Mouse (Mus musculus) spleen, adult 12 weeks (tissue): ENCODE measurements around the gene Atg14.
"Not testable (repeated sequence)": the region's sequence is repeated elsewhere in the genome, so short reads cannot be mapped to it uniquely, and the experiment has no call there.

ENCODE experiments used
- DNase-seq: peaks from one replicate; pipeline ENCODE4 v3.0.0; 2022; ENCODE audit warnings: low spot score

Gene Atg14

GRCm38 (mm10) chr14:47570549-47570948, at the start of gene Atg14:
Gene Atg14, minus strand, starts transcription at chr14:47570649.
- DNase-seq = not testable (repeated sequence)

- DNase-seq = no peak
Measured at GRCm38 (mm10) chr14:47618891-47619290, 48.4 kb upstream of the Atg14 start.

GRCm38 (mm10) chr14:47613254-47613653, 42.8 kb upstream of the Atg14 start:
- DNase-seq = no peak

- DNase-seq = no peak
Measured at GRCm38 (mm10) chr14:47597942-47598388, 27.5 kb upstream of the Atg14 start.

GRCm38 (mm10) chr14:47594426-47595103, 24.1 kb upstream of the Atg14 start:
- no peak for DNase-seq

- DNase-seq = no peak
Measured at GRCm38 (mm10) chr14:47590391-47590975, 20.0 kb upstream of the Atg14 start.

GRCm38 (mm10) chr14:47589444-47589843, 19.0 kb upstream of the Atg14 start:
- DNase-seq = no peak

GRCm38 (mm10) chr14:47584346-47584745, 13.9 kb upstream of the Atg14 start:
- no peak for DNase-seq

GRCm38 (mm10) chr14:47581681-47582080, 11.2 kb upstream of the Atg14 start:
- DNase-seq = no peak

- no peak for DNase-seq
Measured at GRCm38 (mm10) chr14:47581280-47581679, 10.8 kb upstream of the Atg14 start.

- DNase-seq = no peak
Measured at GRCm38 (mm10) chr14:47578086-47578485, 7.6 kb upstream of the Atg14 start.

- no peak for DNase-seq
Measured at GRCm38 (mm10) chr14:47576687-47577086, 6.2 kb upstream of the Atg14 start.

GRCm38 (mm10) chr14:47574721-47575120, 4.3 kb upstream of the Atg14 start:
- no peak for DNase-seq

GRCm38 (mm10) chr14:47572707-47573106, 2.3 kb upstream of the Atg14 start:
- no peak for DNase-seq

GRCm38 (mm10) chr14:47567962-47568652, 2.3 kb downstream of the Atg14 start:
- DNase-seq = peak; percentile 92

- no peak for DNase-seq
Measured at GRCm38 (mm10) chr14:47563106-47563505, 7.3 kb downstream of the Atg14 start.

GRCm38 (mm10) chr14:47562530-47562929, 7.9 kb downstream of the Atg14 start:
- DNase-seq = no peak

- no peak for DNase-seq
Measured at GRCm38 (mm10) chr14:47560714-47561113, 9.7 kb downstream of the Atg14 start.

- DNase-seq = no peak
Measured at GRCm38 (mm10) chr14:47555225-47555624, 15.2 kb downstream of the Atg14 start.

- DNase-seq = no peak
Measured at GRCm38 (mm10) chr14:47554236-47554635, 16.2 kb downstream of the Atg14 start.

GRCm38 (mm10) chr14:47553380-47553779, 17.1 kb downstream of the Atg14 start:
- no peak for DNase-seq

GRCm38 (mm10) chr14:47551668-47552067, 18.8 kb downstream of the Atg14 start:
- DNase-seq = no peak

GRCm38 (mm10) chr14:47544877-47545276, 25.6 kb downstream of the Atg14 start:
- DNase-seq = no peak
